Mouse (Mus musculus): Measurements from ENCODE around the gene Phf12. TPM values are rescaled to one million over a fixed set of nuclear protein-coding genes. Genes with fewer than 3 reads are reported as not detected.

Phf12 gene
- 10.7 and 14.1 TPM in 2 replicates for polyA plus RNA-seq (2015; fragmentation: Nextera tagmentation; extraction: Ambion mirVana)

GRCm38 (mm10) chr11:77982441-77982905 is at the start of gene Phf12:
Gene Phf12, plus strand, starts transcription at chr11:77982754.
- peak within 1 kb of the TSS; percentile 98 for H3K27ac ChIP-seq
- no peaks in the 10 kb centered on the region; the same call in 1 of the 2 replicates for H3K36me3 ChIP-seq
- peak within 1 kb of the TSS; percentile 72 for H3K4me2 ChIP-seq
- no peaks in the 10 kb centered on the region for H3K9me3 ChIP-seq
- peak within 1 kb of the TSS; percentile 98 for H3K9ac ChIP-seq
- peaks cover 12% of the 10 kb centered on the region for H3K4me1 ChIP-seq
- H3K27me3 ChIP-seq = peaks cover 7% of the 10 kb centered on the region
- peak; percentile 92 for ATAC-seq (ENCODE audit: insufficient number of reproducible peaks, low FRiP score, low TSS enrichment, low read depth)
- H3K4me3 ChIP-seq = peak within 1 kb of the TSS; percentile 100
- under 1% methylated on average over 58 of the region's 62 CpGs for WGBS

GRCm38 (mm10) chr11:77934111-77934521 is 48.4 kb upstream of the Phf12 start:
- no peak overlapping the region for H3K27ac ChIP-seq
- H3K36me3 ChIP-seq = no peaks in the 10 kb centered on the region
- peaks cover 22% of the 10 kb centered on the region for H3K4me1 ChIP-seq
- peaks cover 87% of the 10 kb centered on the region for H3K27me3 ChIP-seq
- H3K4me3 ChIP-seq = no peak overlapping the region
- WGBS = 2% methylated on average over 4 of the region's 4 CpGs
- H3K4me2 ChIP-seq = no peak overlapping the region
- H3K9me3 ChIP-seq = no peaks in the 10 kb centered on the region
- no peak overlapping the region for H3K9ac ChIP-seq
- no peak for ATAC-seq (ENCODE audit: insufficient number of reproducible peaks, low FRiP score, low TSS enrichment, low read depth)

GRCm38 (mm10) chr11:77934568-77935311 is 47.8 kb upstream of the Phf12 start:
- Histone ChIP-seq H3K27me3 (peaks cover 92% of the 10 kb centered on the region), H3K4me3 (no peak overlapping the region), H3K36me3 (no peaks in the 10 kb centered on the region), H3K4me1 (peaks cover 22% of the 10 kb centered on the region), H3K27ac (no peak overlapping the region), H3K9ac (no peak overlapping the region), H3K4me2 (no peak overlapping the region), H3K9me3 (no peaks in the 10 kb centered on the region)
- no peak for ATAC-seq (ENCODE audit: insufficient number of reproducible peaks, low FRiP score, low TSS enrichment, low read depth)
- 52% methylated on average over 5 of the region's 5 CpGs for WGBS

GRCm38 (mm10) chr11:77936846-77937245 is 45.7 kb upstream of the Phf12 start:
- Histone ChIP-seq H3K9me3 (no peaks in the 10 kb centered on the region), H3K36me3 (no peaks in the 10 kb centered on the region), H3K4me3 (no peak overlapping the region), H3K27me3 (peaks cover 73% of the 10 kb centered on the region), H3K9ac (no peak overlapping the region), H3K4me2 (no peak overlapping the region), H3K27ac (no peak overlapping the region), H3K4me1 (peaks cover 6% of the 10 kb centered on the region)
- WGBS = 17% methylated on average over 8 of the region's 8 CpGs
- ATAC-seq (ENCODE audit: insufficient number of reproducible peaks, low FRiP score, low TSS enrichment, low read depth) = no peak

- no peaks in the 10 kb centered on the region for H3K36me3 ChIP-seq
- H3K27ac ChIP-seq = no peak overlapping the region
- H3K4me2 ChIP-seq = no peak overlapping the region
- H3K9me3 ChIP-seq = no peaks in the 10 kb centered on the region
- no peak for ATAC-seq (ENCODE audit: insufficient number of reproducible peaks, low FRiP score, low TSS enrichment, low read depth)
- H3K27me3 ChIP-seq = peaks cover 64% of the 10 kb centered on the region
- peaks cover 7% of the 10 kb centered on the region; the same call in 1 of the 2 replicates for H3K4me1 ChIP-seq
- no peak overlapping the region for H3K4me3 ChIP-seq
- WGBS = 24% methylated on average over 4 of the region's 4 CpGs
- H3K9ac ChIP-seq = no peak overlapping the region
Observed at GRCm38 (mm10) chr11:77937649-77938410, 44.7 kb upstream of the Phf12 start.

- H3K36me3 ChIP-seq = no peaks in the 10 kb centered on the region
- no peak for ATAC-seq (ENCODE audit: insufficient number of reproducible peaks, low FRiP score, low TSS enrichment, low read depth)
- 16% methylated on average over 5 of the region's 5 CpGs for WGBS
- peaks cover 4% of the 10 kb centered on the region; the same call in 1 of the 2 replicates for H3K4me1 ChIP-seq
- H3K9me3 ChIP-seq = no peaks in the 10 kb centered on the region
- H3K27me3 ChIP-seq = peaks cover 33% of the 10 kb centered on the region
- H3K4me3 ChIP-seq = no peak overlapping the region
- H3K4me2 ChIP-seq = no peak overlapping the region
- no peak overlapping the region for H3K9ac ChIP-seq
- no peak overlapping the region for H3K27ac ChIP-seq
Observed at GRCm38 (mm10) chr11:77942230-77942629, 40.3 kb upstream of the Phf12 start.

- Histone ChIP-seq H3K9me3 (no peaks in the 10 kb centered on the region), H3K27me3 (peaks cover 47% of the 10 kb centered on the region), H3K36me3 (no peaks in the 10 kb centered on the region), H3K4me3 (no peak overlapping the region), H3K4me2 (no peak overlapping the region), H3K27ac (no peak overlapping the region), H3K4me1 (peaks cover 6% of the 10 kb centered on the region), H3K9ac (no peak overlapping the region)
- WGBS = 6% methylated on average over 9 of the region's 9 CpGs
- ATAC-seq (ENCODE audit: insufficient number of reproducible peaks, low FRiP score, low TSS enrichment, low read depth) = no peak
Observed at GRCm38 (mm10) chr11:77947860-77948259, 34.7 kb upstream of the Phf12 start.

GRCm38 (mm10) chr11:77950125-77950685 is 32.3 kb upstream of the Phf12 start:
- no peak for ATAC-seq (ENCODE audit: insufficient number of reproducible peaks, low FRiP score, low TSS enrichment, low read depth)
- Histone ChIP-seq H3K36me3 (no peaks in the 10 kb centered on the region), H3K9me3 (no peaks in the 10 kb centered on the region), H3K4me3 (no peak overlapping the region), H3K9ac (no peak overlapping the region), H3K27me3 (peaks cover 50% of the 10 kb centered on the region), H3K27ac (no peak overlapping the region), H3K4me2 (no peak overlapping the region), H3K4me1 (peaks cover 6% of the 10 kb centered on the region)
- WGBS = 46% methylated on average over 12 of the region's 12 CpGs

- H3K36me3 ChIP-seq = no peaks in the 10 kb centered on the region
- no peak overlapping the region for H3K27ac ChIP-seq
- peaks cover 6% of the 10 kb centered on the region for H3K4me1 ChIP-seq
- no peak for ATAC-seq (ENCODE audit: insufficient number of reproducible peaks, low FRiP score, low TSS enrichment, low read depth)
- H3K4me2 ChIP-seq = no peak overlapping the region
- no peak overlapping the region for H3K9ac ChIP-seq
- H3K4me3 ChIP-seq = no peak overlapping the region
- peaks cover 54% of the 10 kb centered on the region for H3K27me3 ChIP-seq
- WGBS = 65% methylated on average over 5 of the region's 5 CpGs
- no peaks in the 10 kb centered on the region for H3K9me3 ChIP-seq
Observed at GRCm38 (mm10) chr11:77950797-77951228, 31.7 kb upstream of the Phf12 start.

GRCm38 (mm10) chr11:77953671-77954070 is 28.9 kb upstream of the Phf12 start:
- Histone ChIP-seq H3K9ac (no peak overlapping the region), H3K4me2 (no peak overlapping the region), H3K27me3 (peaks cover 47% of the 10 kb centered on the region), H3K4me3 (no peak overlapping the region), H3K9me3 (no peaks in the 10 kb centered on the region), H3K36me3 (no peaks in the 10 kb centered on the region), H3K4me1 (no peaks in the 10 kb centered on the region), H3K27ac (no peak overlapping the region)
- ATAC-seq (ENCODE audit: insufficient number of reproducible peaks, low FRiP score, low TSS enrichment, low read depth) = no peak
- WGBS = 37% methylated on average over 9 of the region's 9 CpGs

GRCm38 (mm10) chr11:77956428-77956827 is 26.1 kb upstream of the Phf12 start:
- H3K4me1 ChIP-seq = no peaks in the 10 kb centered on the region; the same call in 1 of the 2 replicates
- no peak overlapping the region for H3K27ac ChIP-seq
- H3K27me3 ChIP-seq = peaks cover 51% of the 10 kb centered on the region
- no peak overlapping the region for H3K9ac ChIP-seq
- H3K4me3 ChIP-seq = no peak overlapping the region
- no peaks in the 10 kb centered on the region for H3K36me3 ChIP-seq
- 39% methylated on average over 3 of the region's 3 CpGs for WGBS
- no peaks in the 10 kb centered on the region for H3K9me3 ChIP-seq
- ATAC-seq (ENCODE audit: insufficient number of reproducible peaks, low FRiP score, low TSS enrichment, low read depth) = no peak
- no peak overlapping the region for H3K4me2 ChIP-seq

- H3K4me1 ChIP-seq = no peaks in the 10 kb centered on the region; the same call in 1 of the 2 replicates
- WGBS = 76% methylated on average over 2 of the region's 2 CpGs
- no peak overlapping the region for H3K4me2 ChIP-seq
- no peak overlapping the region for H3K27ac ChIP-seq
- H3K9me3 ChIP-seq = no peaks in the 10 kb centered on the region
- ATAC-seq (ENCODE audit: insufficient number of reproducible peaks, low FRiP score, low TSS enrichment, low read depth) = no peak
- no peak overlapping the region for H3K9ac ChIP-seq
- H3K36me3 ChIP-seq = no peaks in the 10 kb centered on the region
- H3K27me3 ChIP-seq = peaks cover 53% of the 10 kb centered on the region
- no peak overlapping the region for H3K4me3 ChIP-seq
Observed at GRCm38 (mm10) chr11:77958268-77958667, 24.3 kb upstream of the Phf12 start.
